Mouse (Mus musculus): ENCODE measurements around the gene Traf7. TPM values are rescaled to one million over a fixed set of nuclear protein-coding genes. Genes with fewer than 3 reads are reported as not detected.

Traf7 gene
- polyA plus RNA-seq, 1 experiment from 2014 or later: 80.6 TPM

DNA sequence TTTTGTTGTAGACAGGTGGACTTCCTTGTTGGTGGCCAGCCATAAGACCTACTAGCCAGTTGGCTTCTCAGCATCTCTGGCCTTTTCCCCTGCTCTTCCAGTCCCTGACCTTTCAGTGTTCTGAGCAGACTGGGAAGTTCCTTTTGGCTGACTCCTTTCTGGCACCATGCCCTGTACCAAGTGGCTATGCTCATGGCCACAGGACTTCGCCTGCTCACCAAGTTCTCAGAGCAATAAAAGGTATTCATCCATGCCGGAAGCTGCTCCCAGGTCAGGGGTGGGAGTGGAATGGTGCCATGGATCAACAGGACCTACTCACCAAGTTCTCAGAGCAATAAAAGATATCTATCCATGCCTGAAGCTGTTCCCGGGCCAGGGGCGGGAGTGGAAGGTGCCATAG lies 55.2 kb downstream of the Traf7 start:
- Histone ChIP-seq H3K4me1 (ENCODE audit: control insufficient read depth, insufficient read depth, low read length) (peaks cover 27% of the 10 kb centered on the region), H3K9ac (ENCODE audit: low read length) (peak overlapping the region; percentile 27; the same call in 1 of the 2 replicates), H3K36me3 (ENCODE audit: control insufficient read depth, insufficient read depth, low read length) (peaks cover 15% of the 10 kb centered on the region; the same call in 1 of the 2 replicates), H3K4me2 (ENCODE audit: low read depth, low read length) (peak overlapping the region; percentile 99), H3K27ac (ENCODE audit: low read length) (peak overlapping the region; percentile 83), H3K4me3 (replicated peaks; ENCODE audit: low read length) (peak overlapping the region; percentile 72; the same call in 1 of the 2 replicates), H3K9me3 (replicated peaks; ENCODE audit: control insufficient read depth, low read length) (no peaks in the 10 kb centered on the region), H3K27me3 (ENCODE audit: control insufficient read depth, insufficient read depth, low read length) (no peaks in the 10 kb centered on the region)
- ATAC-seq (ENCODE audit: insufficient read depth, low FRiP score): no peak
- 74% methylated on average over 4 of the region's 4 CpGs for WGBS

DNA sequence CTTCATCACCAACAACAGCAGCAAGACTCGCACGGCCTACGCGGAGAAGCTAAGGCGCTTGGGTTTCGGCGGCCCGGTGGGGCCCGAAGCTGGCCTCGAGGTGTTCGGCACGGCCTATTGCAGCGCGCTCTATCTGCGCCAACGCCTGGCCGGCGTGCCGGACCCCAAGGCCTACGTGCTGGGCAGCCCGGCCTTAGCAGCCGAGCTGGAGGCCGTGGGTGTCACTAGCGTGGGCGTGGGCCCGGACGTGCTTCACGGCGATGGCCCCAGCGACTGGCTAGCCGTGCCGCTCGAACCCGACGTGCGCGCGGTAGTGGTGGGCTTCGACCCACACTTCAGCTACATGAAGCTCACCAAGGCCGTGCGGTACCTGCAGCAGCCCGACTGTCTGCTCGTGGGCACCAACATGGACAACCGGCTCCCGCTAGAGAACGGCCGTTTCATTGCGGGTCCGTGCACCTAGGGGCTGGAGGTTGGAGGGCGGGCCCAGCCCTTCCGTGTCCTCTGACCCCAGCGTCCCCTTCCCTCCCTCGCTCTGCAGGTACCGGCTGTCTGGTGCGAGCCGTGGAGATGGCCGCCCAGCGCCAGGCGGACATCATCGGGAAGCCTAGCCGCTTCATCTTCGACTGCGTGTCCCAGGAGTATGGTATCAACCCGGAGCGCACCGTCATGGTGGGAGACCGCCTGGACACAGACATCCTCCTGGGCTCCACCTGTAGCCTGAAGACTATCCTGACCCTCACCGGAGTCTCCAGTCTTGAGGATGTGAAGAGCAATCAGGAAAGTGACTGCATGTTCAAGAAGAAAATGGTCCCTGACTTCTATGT lies 56.8 kb downstream of the Traf7 start:
- H3K27me3 ChIP-seq (ENCODE audit: control insufficient read depth, insufficient read depth, low read length): no peaks in the 10 kb centered on the region
- peaks cover 27% of the 10 kb centered on the region for H3K4me1 ChIP-seq (ENCODE audit: control insufficient read depth, insufficient read depth, low read length)
- peak overlapping the region; percentile 77 for H3K27ac ChIP-seq (ENCODE audit: low read length)
- H3K4me3 ChIP-seq (replicated peaks; ENCODE audit: low read length): peak overlapping the region; percentile 72
- under 1% methylated on average over 68 of the region's 68 CpGs for WGBS
- H3K9ac ChIP-seq (ENCODE audit: low read length): peak overlapping the region; percentile 91
- H3K4me2 ChIP-seq (ENCODE audit: low read depth, low read length): peak overlapping the region; percentile 99
- H3K36me3 ChIP-seq (ENCODE audit: control insufficient read depth, insufficient read depth, low read length): peaks cover 11% of the 10 kb centered on the region; the same call in 1 of the 2 replicates
- ATAC-seq (ENCODE audit: insufficient read depth, low FRiP score): peak; percentile 14; the same call in 1 of the 2 replicates
- no peaks in the 10 kb centered on the region for H3K9me3 ChIP-seq (replicated peaks; ENCODE audit: control insufficient read depth, low read length)

DNA sequence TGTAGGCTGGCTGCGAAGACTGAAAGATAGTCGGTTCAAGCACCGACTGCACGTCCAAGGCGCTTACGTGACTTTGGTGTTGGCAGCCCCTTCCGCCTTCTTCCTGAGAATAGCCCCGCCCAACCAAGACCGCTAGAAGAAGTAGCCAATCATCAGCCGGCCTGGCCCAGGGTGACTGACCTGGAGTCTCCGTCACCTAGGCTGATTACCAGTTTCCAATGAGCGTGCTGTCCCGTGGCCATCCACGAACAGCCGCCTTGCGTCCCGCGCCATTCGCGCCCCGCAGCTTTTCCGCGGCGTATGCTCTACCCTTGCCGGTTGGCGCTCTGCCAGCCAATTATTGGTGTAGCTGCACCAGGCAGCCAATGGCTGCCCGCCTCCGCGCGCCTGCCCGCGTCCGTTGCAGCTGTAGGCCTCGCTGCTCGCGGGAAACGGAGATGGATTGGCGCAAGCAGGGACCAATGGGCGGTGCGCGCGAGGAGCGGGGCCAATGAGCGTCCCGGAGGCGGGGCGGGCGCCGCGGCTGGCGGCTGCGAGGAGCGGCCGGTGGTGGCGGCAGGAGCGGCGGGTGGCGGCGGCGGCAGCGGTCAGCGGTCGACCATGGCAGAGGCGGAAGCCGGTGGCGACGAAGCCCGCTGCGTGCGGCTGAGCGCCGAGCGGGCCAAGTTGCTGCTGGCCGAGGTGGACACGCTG lies 57.7 kb downstream of the Traf7 start, which contains the start of the genes E4f1 and Pgp:
TSS of gene E4f1 (minus strand) at position 404 of the 693 bp plus-strand sequence.
TSS of gene Pgp (plus strand) at position 483 of the 693 bp plus-strand sequence.
- peak within 1 kb of the TSS; percentile 88 for H3K27ac ChIP-seq (ENCODE audit: low read length)
- peak within 1 kb of the TSS; percentile 72 for H3K4me3 ChIP-seq (replicated peaks; ENCODE audit: low read length)
- under 1% methylated on average over 75 of the region's 75 CpGs for WGBS
- peak; percentile 96 for ATAC-seq (ENCODE audit: insufficient read depth, low FRiP score)
- peaks cover 27% of the 10 kb centered on the region for H3K4me1 ChIP-seq (ENCODE audit: control insufficient read depth, insufficient read depth, low read length)
- H3K9ac ChIP-seq (ENCODE audit: low read length): peak within 1 kb of the TSS; percentile 91
- H3K27me3 ChIP-seq (ENCODE audit: control insufficient read depth, insufficient read depth, low read length): no peaks in the 10 kb centered on the region
- H3K36me3 ChIP-seq (ENCODE audit: control insufficient read depth, insufficient read depth, low read length): peaks cover 2% of the 10 kb centered on the region; the same call in 1 of the 2 replicates
- H3K9me3 ChIP-seq (replicated peaks; ENCODE audit: control insufficient read depth, low read length): no peaks in the 10 kb centered on the region
- peak within 1 kb of the TSS; percentile 99 for H3K4me2 ChIP-seq (ENCODE audit: low read depth, low read length)

DNA sequence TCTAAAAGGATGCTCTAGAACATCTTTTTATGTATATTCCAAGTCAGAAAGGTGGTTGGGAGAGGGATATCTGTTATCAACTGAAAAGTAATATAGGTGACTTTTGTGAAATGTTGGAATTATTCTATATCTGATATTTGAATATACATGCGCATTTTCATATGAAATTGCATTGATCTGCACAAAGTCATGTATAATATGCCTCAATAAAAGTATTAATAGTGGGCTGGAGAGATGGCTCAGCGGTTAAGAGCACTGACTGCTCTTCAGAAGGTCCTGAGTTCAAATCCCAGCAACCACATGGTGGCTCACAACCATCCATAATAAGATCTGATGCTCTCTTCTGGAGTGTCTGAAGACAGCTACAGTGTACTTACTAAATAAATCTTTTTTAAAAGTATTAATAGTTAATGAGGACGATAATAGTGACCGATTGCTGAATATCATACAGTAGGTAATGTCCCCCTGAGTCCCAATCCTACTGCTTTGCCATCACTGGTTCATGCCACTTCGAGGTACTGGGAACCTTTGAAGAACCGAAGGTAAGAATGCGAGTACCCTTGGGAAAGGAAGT lies 58.3 kb downstream of the Traf7 start:
- H3K4me2 ChIP-seq (ENCODE audit: low read depth, low read length): peak overlapping the region; percentile 99
- no peak for ATAC-seq (ENCODE audit: insufficient read depth, low FRiP score)
- H3K36me3 ChIP-seq (ENCODE audit: control insufficient read depth, insufficient read depth, low read length): no peaks in the 10 kb centered on the region
- H3K9ac ChIP-seq (ENCODE audit: low read length): peak overlapping the region; percentile 91
- no peaks in the 10 kb centered on the region for H3K27me3 ChIP-seq (ENCODE audit: control insufficient read depth, insufficient read depth, low read length)
- H3K4me1 ChIP-seq (ENCODE audit: control insufficient read depth, insufficient read depth, low read length): peaks cover 27% of the 10 kb centered on the region
- 16% methylated on average over 7 of the region's 7 CpGs for WGBS
- H3K9me3 ChIP-seq (replicated peaks; ENCODE audit: control insufficient read depth, low read length): no peaks in the 10 kb centered on the region
- peak overlapping the region; percentile 72 for H3K4me3 ChIP-seq (replicated peaks; ENCODE audit: low read length)
- peak overlapping the region; percentile 88 for H3K27ac ChIP-seq (ENCODE audit: low read length)

DNA sequence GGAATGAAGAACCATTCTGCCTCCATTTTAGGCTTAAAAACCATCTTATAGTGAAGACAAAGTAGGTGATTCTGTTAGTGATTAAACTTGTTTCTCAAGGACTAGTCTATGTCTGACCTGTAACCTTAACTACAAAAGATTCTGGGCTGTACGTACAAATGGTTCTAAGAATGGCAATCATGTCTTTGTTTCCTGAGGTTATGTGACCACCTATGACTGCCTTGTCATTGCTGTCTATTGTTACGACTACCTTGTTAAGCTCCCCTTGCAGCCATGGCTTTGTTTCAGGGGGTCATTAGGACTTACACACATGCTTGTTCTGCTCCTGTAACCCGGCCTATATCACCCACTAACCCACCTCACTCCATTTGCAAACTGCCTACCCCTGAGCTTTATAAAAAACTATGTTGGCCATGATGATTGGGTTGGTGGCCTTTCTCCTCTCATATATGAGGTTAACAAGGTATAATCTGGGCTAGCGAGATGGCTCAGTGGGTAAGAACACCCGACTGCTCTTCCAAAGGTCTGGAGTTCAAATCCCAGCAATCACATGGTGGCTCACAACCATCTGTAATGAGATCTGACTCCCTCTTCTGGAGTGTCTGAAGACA lies 59.0 kb downstream of the Traf7 start:
- no peak overlapping the region for H3K4me2 ChIP-seq (ENCODE audit: low read depth, low read length)
- no peak for ATAC-seq (ENCODE audit: insufficient read depth, low FRiP score)
- no peak overlapping the region for H3K4me3 ChIP-seq (replicated peaks; ENCODE audit: low read length)
- no peak overlapping the region for H3K27ac ChIP-seq (ENCODE audit: low read length)
- no peaks in the 10 kb centered on the region for H3K36me3 ChIP-seq (ENCODE audit: control insufficient read depth, insufficient read depth, low read length)
- peaks cover 23% of the 10 kb centered on the region for H3K4me1 ChIP-seq (ENCODE audit: control insufficient read depth, insufficient read depth, low read length)
- WGBS: 92% methylated on average over 5 of the region's 5 CpGs
- no peak overlapping the region for H3K9ac ChIP-seq (ENCODE audit: low read length)
- H3K27me3 ChIP-seq (ENCODE audit: control insufficient read depth, insufficient read depth, low read length): no peaks in the 10 kb centered on the region
- no peaks in the 10 kb centered on the region for H3K9me3 ChIP-seq (replicated peaks; ENCODE audit: control insufficient read depth, low read length)

DNA sequence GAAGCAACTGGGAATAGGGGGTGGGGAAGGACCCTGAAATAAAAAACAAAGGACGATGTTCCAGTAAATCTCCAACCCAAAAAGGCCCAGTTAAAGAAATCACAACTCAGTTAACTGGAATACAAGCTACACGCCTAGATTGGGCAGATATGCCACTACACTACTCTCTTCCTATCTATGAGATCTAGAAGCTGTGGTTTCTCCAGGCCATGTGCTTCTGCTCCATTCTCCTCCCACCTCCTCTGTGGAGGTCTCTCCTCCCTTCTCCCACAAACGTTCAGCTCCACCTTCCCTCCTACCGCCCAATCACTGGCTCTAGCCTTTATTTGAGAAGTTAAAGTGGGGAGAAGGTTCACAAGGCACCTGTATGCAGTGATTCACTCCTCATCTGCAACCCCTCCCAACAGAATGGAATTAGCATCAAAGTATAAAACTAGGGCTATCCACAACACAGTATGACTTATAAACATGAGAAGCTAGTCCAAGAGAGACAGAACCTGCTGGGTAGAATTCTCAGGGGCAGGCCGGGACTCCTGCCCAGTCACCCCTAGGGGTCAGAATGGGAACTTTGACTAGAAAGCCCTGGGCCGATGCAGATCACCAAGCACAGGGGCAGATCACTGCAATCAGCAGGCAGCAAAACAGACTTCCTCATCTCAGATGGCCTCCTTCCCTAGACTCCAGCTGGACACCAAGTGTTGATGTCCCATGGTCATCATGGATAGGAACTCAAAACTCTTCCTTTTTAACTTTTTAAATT lies 64.2 kb downstream of the Traf7 start:
- H3K9ac ChIP-seq (ENCODE audit: low read length): no peak overlapping the region
- H3K36me3 ChIP-seq (ENCODE audit: control insufficient read depth, insufficient read depth, low read length): no peaks in the 10 kb centered on the region
- no peak overlapping the region for H3K27ac ChIP-seq (ENCODE audit: low read length)
- WGBS: 49% methylated on average over 6 of the region's 6 CpGs
- no peak for ATAC-seq (ENCODE audit: insufficient read depth, low FRiP score)
- H3K27me3 ChIP-seq (ENCODE audit: control insufficient read depth, insufficient read depth, low read length): no peaks in the 10 kb centered on the region
- H3K4me2 ChIP-seq (ENCODE audit: low read depth, low read length): no peak overlapping the region
- no peak overlapping the region for H3K4me3 ChIP-seq (replicated peaks; ENCODE audit: low read length)
- no peaks in the 10 kb centered on the region for H3K4me1 ChIP-seq (ENCODE audit: control insufficient read depth, insufficient read depth, low read length)
- no peaks in the 10 kb centered on the region for H3K9me3 ChIP-seq (replicated peaks; ENCODE audit: control insufficient read depth, low read length)

DNA sequence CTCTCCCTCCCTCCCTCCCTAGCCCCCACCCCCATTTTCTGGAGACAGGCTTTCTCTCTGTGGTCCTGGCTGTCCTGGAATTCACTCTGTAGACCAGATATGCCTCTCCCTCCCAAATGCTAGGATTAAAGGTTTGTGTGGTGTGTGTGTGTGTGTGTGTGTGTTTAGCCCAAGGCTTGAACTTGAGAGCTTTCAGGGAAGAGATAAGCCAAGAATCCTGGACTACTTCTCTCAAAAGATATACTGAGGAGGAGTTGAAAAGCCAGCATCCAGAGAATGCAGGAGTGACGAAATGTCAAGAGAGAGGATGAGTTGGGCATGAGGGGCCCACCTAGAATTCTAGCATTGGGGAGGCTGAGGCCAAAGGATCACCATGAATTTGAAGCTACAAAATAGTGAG lies 64.8 kb downstream of the Traf7 start:
- Histone ChIP-seq H3K36me3 (ENCODE audit: control insufficient read depth, insufficient read depth, low read length) (no peaks in the 10 kb centered on the region), H3K4me1 (ENCODE audit: control insufficient read depth, insufficient read depth, low read length) (no peaks in the 10 kb centered on the region), H3K27me3 (ENCODE audit: control insufficient read depth, insufficient read depth, low read length) (no peaks in the 10 kb centered on the region), H3K9me3 (replicated peaks; ENCODE audit: control insufficient read depth, low read length) (no peaks in the 10 kb centered on the region), H3K9ac (ENCODE audit: low read length) (no peak overlapping the region), H3K27ac (ENCODE audit: low read length) (no peak overlapping the region), H3K4me3 (replicated peaks; ENCODE audit: low read length) (no peak overlapping the region), H3K4me2 (ENCODE audit: low read depth, low read length) (no peak overlapping the region)
- no peak for ATAC-seq (ENCODE audit: insufficient read depth, low FRiP score)
- WGBS: 73% methylated on average over 1 of the region's 1 CpGs

DNA sequence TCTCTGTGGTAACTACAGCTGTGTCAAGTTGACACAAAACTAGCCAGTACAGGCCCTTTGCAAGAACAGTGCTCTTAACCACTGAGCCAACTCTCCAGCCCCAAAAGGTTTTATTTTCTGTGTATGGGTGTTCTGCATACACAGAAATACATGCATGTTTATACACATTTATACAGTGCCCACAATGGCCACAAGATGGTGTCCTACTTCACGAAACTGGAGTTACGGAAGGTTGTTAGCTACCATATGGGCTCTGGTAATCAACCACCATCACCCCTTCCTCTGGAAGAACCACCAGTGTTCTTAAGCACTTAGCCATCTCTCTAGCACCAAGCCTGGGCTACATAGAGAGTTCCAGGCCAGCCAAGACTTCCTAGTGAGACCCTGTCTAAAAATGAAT lies 66.2 kb downstream of the Traf7 start:
- H3K9ac ChIP-seq (ENCODE audit: low read length): no peak overlapping the region
- no peak for ATAC-seq (ENCODE audit: insufficient read depth, low FRiP score)
- no peaks in the 10 kb centered on the region for H3K4me1 ChIP-seq (ENCODE audit: control insufficient read depth, insufficient read depth, low read length)
- H3K27me3 ChIP-seq (ENCODE audit: control insufficient read depth, insufficient read depth, low read length): no peaks in the 10 kb centered on the region
- no peak overlapping the region for H3K27ac ChIP-seq (ENCODE audit: low read length)
- WGBS: 68% methylated on average over 2 of the region's 2 CpGs
- H3K4me2 ChIP-seq (ENCODE audit: low read depth, low read length): no peak overlapping the region
- H3K36me3 ChIP-seq (ENCODE audit: control insufficient read depth, insufficient read depth, low read length): no peaks in the 10 kb centered on the region
- H3K4me3 ChIP-seq (replicated peaks; ENCODE audit: low read length): no peak overlapping the region
- H3K9me3 ChIP-seq (replicated peaks; ENCODE audit: control insufficient read depth, low read length): no peaks in the 10 kb centered on the region
